Mouse (Mus musculus) heart, postnatal 0 days (tissue): ENCODE results near the gene Bcl9l. TPM values are rescaled to one million over a fixed set of nuclear protein-coding genes. Genes with fewer than 3 reads are reported as not detected.
A peak's percentile ranks its signal among the peaks of the same experiment; 100 is the strongest.

ENCODE experiments used
- ATAC-seq: fragments of 200-750 bp; cut with Nextera tagmentation; 2 replicates; pipeline ENCODE4 v1.8.0; 2017; ENCODE audit warnings: low read depth, moderate number of reproducible peaks, moderate library complexity; ENCODE audit not compliant: insufficient read depth
- DNase-seq: peaks from one replicate; pipeline ENCODE4 v3.0.0-alpha.2; 2016; ENCODE audit warnings: low spot score
- H3K27ac ChIP-seq: fragments of 300-500 bp; sonication (generic); 2 replicates; pipeline ENCODE4 v1.5.1; 2014; ENCODE audit warnings: low read depth, mild to moderate bottlenecking
- H3K27me3 ChIP-seq: fragments of 300-500 bp; sonication (generic); 2 replicates; pipeline ENCODE4 v1.6.1; 2014; ENCODE audit warnings: low read length, mixed read lengths; ENCODE audit not compliant: control insufficient read depth, insufficient read depth
- H3K36me3 ChIP-seq: fragments of 300-500 bp; sonication (generic); replicated peaks from 2 replicates; pipeline ENCODE4 v1.6.1; 2014; ENCODE audit warnings: low read length, mixed read lengths; ENCODE audit not compliant: control insufficient read depth, insufficient read depth
- H3K4me1 ChIP-seq: fragments of 300-500 bp; sonication (generic); 2 replicates; pipeline ENCODE4 v1.6.1; 2014; ENCODE audit warnings: antibody characterized with exemption; ENCODE audit not compliant: control insufficient read depth, insufficient read depth
- H3K4me2 ChIP-seq: fragments of 300-500 bp; sonication (generic); 2 replicates; pipeline ENCODE4 v1.6.1; 2014; ENCODE audit warnings: low read depth, mild to moderate bottlenecking, low read length, moderate library complexity
- H3K4me3 ChIP-seq: fragments of 300-500 bp; sonication (generic); 2 replicates; pipeline ENCODE4 v1.5.1; 2014; ENCODE audit warnings: low read depth, low read length
- H3K9ac ChIP-seq: fragments of 300-500 bp; sonication (generic); replicated peaks from 2 replicates; pipeline ENCODE4 v1.6.1; 2014; ENCODE audit warnings: low read depth, low read length, mixed read lengths
- H3K9me3 ChIP-seq: fragments of 300-500 bp; sonication (generic); replicated peaks from 2 replicates; pipeline ENCODE4 v1.6.1; 2016; ENCODE audit warnings: low read length; ENCODE audit not compliant: control insufficient read depth
- CTCF ChIP-seq: IDR thresholded peaks from 2 replicates; pipeline ENCODE4 v1.5.1; 2016; ENCODE audit warnings: antibody characterized with exemption, control low read depth, low read depth
- EP300 ChIP-seq: IDR thresholded peaks from 2 replicates; pipeline ENCODE4 v1.6.1; 2016; ENCODE audit warnings: antibody characterized with exemption, low read depth
- WGBS: fragments of 180-500 bp; shearing (Covaris S2); extraction: QIAGEN DNeasy Blood & Tissue Kit; methylation state at CpG from one replicate; pipeline ENCODE4 v1.1.7; 2014; 5-methylcytosine and 5-hydroxymethylcytosine counted together
- polyA plus RNA-seq: library from polyadenylated mRNA; unstranded; fragments of >200 nt; fragmentation: Nextera tagmentation; extraction: Ambion mirVana; gene quantifications from 2 replicates; pipeline ENCODE4 v1.2.1, GENCODE M21; 2015
- total RNA-seq: library from RNA; depleted of rRNA; stranded (reverse); fragments of >200 nt; gene quantifications from 2 replicates; pipeline ENCODE4 v1.2.3, GENCODE M21; 2014; ENCODE audit warnings: low replicate concordance

Bcl9l gene
- total and polyA plus RNA-seq, 2 experiments from 2014 or later, result 5.2 to 12.4 TPM

- Histone ChIP-seq H3K36me3 (no peaks in the 10 kb centered on the region), H3K27ac (no peak overlapping the region), H3K9ac (no peak overlapping the region), H3K27me3 (no peaks in the 10 kb centered on the region; the same call in 1 of the 2 replicates), H3K4me1 (peaks cover 4% of the 10 kb centered on the region; the same call in 1 of the 2 replicates), H3K4me2 (no peak overlapping the region), H3K4me3 (no peak overlapping the region), H3K9me3 (no peaks in the 10 kb centered on the region)
- ATAC-seq, result no peak
- TF ChIP-seq EP300, result no peak
- no peak for TF ChIP-seq CTCF
- no peak for DNase-seq
- WGBS, result 73% methylated on average over 6 of the region's 6 CpGs
Observed at GRCm38 (mm10) chr9:44532991-44533580, 50.5 kb downstream of the Bcl9l start.

- Histone ChIP-seq H3K4me1 (peaks cover 7% of the 10 kb centered on the region; the same call in 1 of the 2 replicates), H3K4me3 (no peak overlapping the region), H3K27ac (no peak overlapping the region; the same call in 1 of the 2 replicates), H3K9me3 (no peaks in the 10 kb centered on the region), H3K27me3 (no peaks in the 10 kb centered on the region), H3K36me3 (no peaks in the 10 kb centered on the region), H3K9ac (no peak overlapping the region), H3K4me2 (peak overlapping the region; percentile 34)
- TF ChIP-seq EP300 (no peak), CTCF (no peak)
- WGBS, result 51% methylated on average over 19 of the region's 19 CpGs
- DNase-seq, result no peak
- no peak for ATAC-seq
Observed at GRCm38 (mm10) chr9:44537625-44538301, 55.1 kb downstream of the Bcl9l start.

- H3K27me3 ChIP-seq, result no peaks in the 10 kb centered on the region
Observed at GRCm38 (mm10) chr9:44539816-44540421, 57.3 kb downstream of the Bcl9l start.

GRCm38 (mm10) chr9:44540676-44541075, 58.1 kb downstream of the Bcl9l start:
- 72% methylated on average over 3 of the region's 3 CpGs for WGBS
- H3K4me1 ChIP-seq, result peaks cover 7% of the 10 kb centered on the region; the same call in 1 of the 2 replicates
- no peak overlapping the region for H3K9ac ChIP-seq
- no peak overlapping the region for H3K27ac ChIP-seq
- H3K36me3 ChIP-seq, result no peaks in the 10 kb centered on the region
- no peaks in the 10 kb centered on the region for H3K9me3 ChIP-seq
- no peak for ATAC-seq
- DNase-seq, result no peak
- TF ChIP-seq CTCF, result no peak
- TF ChIP-seq EP300, result no peak
- no peaks in the 10 kb centered on the region for H3K27me3 ChIP-seq
- H3K4me2 ChIP-seq, result no peak overlapping the region
- H3K4me3 ChIP-seq, result no peak overlapping the region

More at GRCm38 (mm10) chr9:44539816-44540421, 57.3 kb downstream of the Bcl9l start:
- Histone ChIP-seq H3K9ac (no peak overlapping the region), H3K4me3 (no peak overlapping the region), H3K36me3 (no peaks in the 10 kb centered on the region), H3K4me2 (no peak overlapping the region), H3K9me3 (no peaks in the 10 kb centered on the region), H3K27ac (no peak overlapping the region), H3K4me1 (peaks cover 7% of the 10 kb centered on the region; the same call in 1 of the 2 replicates)
- 76% methylated on average over 2 of the region's 2 CpGs for WGBS
- DNase-seq (no peak), ATAC-seq (no peak)
- no peak for TF ChIP-seq CTCF
- no peak for TF ChIP-seq EP300

GRCm38 (mm10) chr9:44542364-44542763, 59.7 kb downstream of the Bcl9l start:
- H3K4me3 ChIP-seq, result no peak overlapping the region
- H3K36me3 ChIP-seq, result no peaks in the 10 kb centered on the region
- H3K4me2 ChIP-seq, result no peak overlapping the region
- peaks cover 7% of the 10 kb centered on the region; the same call in 1 of the 2 replicates for H3K4me1 ChIP-seq
- H3K9me3 ChIP-seq, result no peaks in the 10 kb centered on the region
- ATAC-seq, result no peak
- no peak for TF ChIP-seq EP300
- no peak for TF ChIP-seq CTCF
- WGBS, result 61% methylated on average over 4 of the region's 4 CpGs
- no peak overlapping the region for H3K27ac ChIP-seq
- no peak for DNase-seq
- H3K27me3 ChIP-seq, result no peaks in the 10 kb centered on the region
- no peak overlapping the region for H3K9ac ChIP-seq
